Mouse (Mus musculus) thymus, postnatal 14 days (tissue): Measurements from ENCODE around the gene Eddm3b.
A peak's percentile ranks its signal among the peaks of the same experiment; 100 is the strongest.

Experiments
- DNase-seq: peaks from one replicate; pipeline ENCODE4 v3.0.0; 2021

Gene Eddm3b

GRCm38 (mm10) chr14:51094921-51095320 lies 19.3 kb upstream of the Eddm3b start:
- DNase-seq, result no peak

- DNase-seq, result no peak
Measured at GRCm38 (mm10) chr14:51095736-51096524, 18.3 kb upstream of the Eddm3b start.

GRCm38 (mm10) chr14:51098300-51098699 lies 15.9 kb upstream of the Eddm3b start:
- peak; percentile 78 for DNase-seq

- DNase-seq, result no peak
Measured at GRCm38 (mm10) chr14:51098921-51099320, 15.3 kb upstream of the Eddm3b start.

GRCm38 (mm10) chr14:51101284-51101683 lies 12.9 kb upstream of the Eddm3b start:
- no peak for DNase-seq

GRCm38 (mm10) chr14:51103217-51103616 lies 11.0 kb upstream of the Eddm3b start:
- DNase-seq, result peak; percentile 68

GRCm38 (mm10) chr14:51104366-51104765 lies 9.9 kb upstream of the Eddm3b start:
- no peak for DNase-seq

- no peak for DNase-seq
Measured at GRCm38 (mm10) chr14:51106449-51106967, 7.7 kb upstream of the Eddm3b start.

GRCm38 (mm10) chr14:51111966-51112365 lies 2.3 kb upstream of the Eddm3b start:
- no peak for DNase-seq

- DNase-seq, result no peak
Measured at GRCm38 (mm10) chr14:51113476-51113875, 750 bp upstream of the Eddm3b start.

GRCm38 (mm10) chr14:51125684-51126083 lies 11.5 kb downstream of the Eddm3b start:
- no peak for DNase-seq

GRCm38 (mm10) chr14:51127648-51128258 lies 13.5 kb downstream of the Eddm3b start:
- DNase-seq, result no peak

- DNase-seq, result no peak
Measured at GRCm38 (mm10) chr14:51128775-51129623, 14.8 kb downstream of the Eddm3b start.

GRCm38 (mm10) chr14:51129624-51129975 lies 15.4 kb downstream of the Eddm3b start:
- DNase-seq, result no peak

- no peak for DNase-seq
Measured at GRCm38 (mm10) chr14:51130315-51130940, 16.2 kb downstream of the Eddm3b start.

GRCm38 (mm10) chr14:51131086-51131815 lies 17.0 kb downstream of the Eddm3b start:
- no peak for DNase-seq

- DNase-seq, result no peak
Measured at GRCm38 (mm10) chr14:51132372-51132771, 18.1 kb downstream of the Eddm3b start.

- no peak for DNase-seq
Measured at GRCm38 (mm10) chr14:51140342-51140741, 26.1 kb downstream of the Eddm3b start.

- DNase-seq, result no peak
Measured at GRCm38 (mm10) chr14:51142119-51142518, 27.9 kb downstream of the Eddm3b start.

- no peak for DNase-seq
Measured at GRCm38 (mm10) chr14:51142568-51142967, 28.3 kb downstream of the Eddm3b start.

- no peak for DNase-seq
Measured at GRCm38 (mm10) chr14:51143287-51143686, 29.1 kb downstream of the Eddm3b start.

- DNase-seq, result no peak
Measured at GRCm38 (mm10) chr14:51143937-51144336, 29.7 kb downstream of the Eddm3b start.
